19 mouse cellular contexts compared by ENCODE assay signal in the genomic region with DNA sequence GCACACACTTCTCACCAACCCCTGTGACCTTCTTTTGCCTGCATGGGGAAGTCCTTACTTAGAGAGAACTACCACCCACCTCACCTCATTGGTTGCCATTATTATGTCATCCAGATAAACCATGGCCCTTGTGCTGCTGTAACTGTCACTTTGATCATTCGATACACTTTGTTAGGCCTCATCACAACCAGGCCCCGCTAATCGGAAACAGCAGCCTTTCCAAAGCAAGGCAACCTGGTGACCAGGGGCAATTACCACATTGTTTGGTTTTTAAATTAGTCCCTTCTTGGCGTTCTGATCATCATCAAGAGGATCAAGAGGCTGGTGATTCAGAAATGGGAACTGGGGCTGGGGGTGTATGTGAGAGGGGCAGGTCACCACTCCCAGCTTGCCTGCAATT.
DNase-seq lines count a peak whose midpoint lies in the region; ATAC-seq lines count a peak whose summit lies in the region.
"Had no signal": no experiment of that assay in that cellular context is flagged by ENCODE, and none has a peak within 500 bp of the region (broad histone marks: within the 10 kb centered on the region; RNA-seq: fewer than 3 reads in every experiment).

No protein-coding gene starts in this region.

- H3K4me3 ChIP-seq in midbrain, embryonic 11.5 days (ENCODE audit: low read depth, low read length): no peak overlapping the region
- H3K4me3 ChIP-seq in midbrain, embryonic 15.5 days: no peak overlapping the region
- H3K4me3 ChIP-seq in embryonic facial prominence, embryonic 11.5 days (ENCODE audit: low read depth, low read length): no peak overlapping the region
- H3K4me3 ChIP-seq: forebrain, embryonic 15.5 days; heart, embryonic 13.5 days; hindbrain, embryonic 13.5 days had no signal

- H3K4me2 ChIP-seq in midbrain, embryonic 11.5 days: no peak overlapping the region
- H3K4me2 ChIP-seq in midbrain, embryonic 15.5 days: no peak overlapping the region
- no peak overlapping the region for H3K4me2 ChIP-seq in embryonic facial prominence, embryonic 11.5 days (ENCODE audit: low read depth, low read length)
- H3K4me2 ChIP-seq: forebrain, embryonic 15.5 days; heart, embryonic 13.5 days; hindbrain, embryonic 13.5 days had no signal

- no peak overlapping the region for H3K27ac ChIP-seq in midbrain, embryonic 11.5 days (ENCODE audit: low read depth, low read length)
- no peak overlapping the region for H3K27ac ChIP-seq in midbrain, embryonic 15.5 days
- H3K27ac ChIP-seq in embryonic facial prominence, embryonic 11.5 days (replicated peaks; ENCODE audit: low read depth, low read length): no peak overlapping the region
- H3K27ac ChIP-seq: forebrain, embryonic 15.5 days; heart, embryonic 13.5 days; hindbrain, embryonic 13.5 days; hindbrain, postnatal 0 days had no signal

- H3K27me3 ChIP-seq in midbrain, embryonic 11.5 days (ENCODE audit: control insufficient read depth, insufficient read depth, low read length): no peaks in the 10 kb centered on the region
- H3K27me3 ChIP-seq in midbrain, embryonic 15.5 days (replicated peaks): no peaks in the 10 kb centered on the region
- no peaks in the 10 kb centered on the region for H3K27me3 ChIP-seq in embryonic facial prominence, embryonic 11.5 days (ENCODE audit: control insufficient read depth, insufficient read depth, low read length)
- H3K27me3 ChIP-seq: forebrain, embryonic 15.5 days; heart, embryonic 13.5 days; hindbrain, embryonic 13.5 days had no signal

- H3K36me3 ChIP-seq in midbrain, embryonic 11.5 days (ENCODE audit: control insufficient read depth, insufficient read depth, low read length): no peaks in the 10 kb centered on the region
- no peaks in the 10 kb centered on the region for H3K36me3 ChIP-seq in midbrain, embryonic 15.5 days (replicated peaks)
- H3K36me3 ChIP-seq in embryonic facial prominence, embryonic 11.5 days (replicated peaks; ENCODE audit: control insufficient read depth, insufficient read depth, low read depth, low read length): no peaks in the 10 kb centered on the region
- H3K36me3 ChIP-seq: forebrain, embryonic 15.5 days; heart, embryonic 13.5 days; hindbrain, embryonic 13.5 days had no signal

- no peaks in the 10 kb centered on the region for H3K9me3 ChIP-seq in midbrain, embryonic 11.5 days (ENCODE audit: control insufficient read depth, low read length)
- H3K9me3 ChIP-seq in midbrain, embryonic 15.5 days: no peaks in the 10 kb centered on the region
- H3K9me3 ChIP-seq in embryonic facial prominence, embryonic 11.5 days (replicated peaks; ENCODE audit: control insufficient read depth, low read length): no peaks in the 10 kb centered on the region
- H3K9me3 ChIP-seq: forebrain, embryonic 15.5 days; hindbrain, embryonic 13.5 days had no signal

- H3K9ac ChIP-seq in midbrain, embryonic 11.5 days (ENCODE audit: low read length): no peak overlapping the region
- no peak overlapping the region for H3K9ac ChIP-seq in midbrain, embryonic 15.5 days
- no peak overlapping the region for H3K9ac ChIP-seq in embryonic facial prominence, embryonic 11.5 days (replicated peaks; ENCODE audit: low read length)
- H3K9ac ChIP-seq: forebrain, embryonic 15.5 days; heart, embryonic 13.5 days; hindbrain, embryonic 13.5 days had no signal

- 81% methylated on average over 4 of the region's 4 CpGs for WGBS in midbrain, embryonic 11.5 days
- 82% methylated on average over 4 of the region's 4 CpGs for WGBS in midbrain, embryonic 15.5 days
- WGBS in embryonic facial prominence, embryonic 11.5 days: 30% methylated on average over 4 of the region's 4 CpGs

- peak; percentile 57 for DNase-seq in midbrain, embryonic 11.5 days (ENCODE audit: low spot score, missing footprints)
- DNase-seq in embryonic facial prominence, embryonic 11.5 days (ENCODE audit: low spot score): peak; percentile 81
- DNase-seq in retina, embryonic 14.5 days (ENCODE audit: low spot score): peak; percentile 43
- DNase-seq in B cell, adult 2 months: no peak
- DNase-seq in left cerebral cortex, postnatal 4 days: no peak
- DNase-seq in layer of hippocampus, adult 11-12 months (ENCODE audit: low spot score): no peak
- DNase-seq: adrenal gland, adult 8-10 months; adrenal gland, postnatal 36 days; cerebellum, adult 11 months; cerebellum, adult 8-10 months; cerebellum, postnatal 14 days; gastrocnemius, postnatal 36 days; heart, adult 11 months; heart, postnatal 4 days had no signal

- ATAC-seq in midbrain, embryonic 11.5 days (ENCODE audit: low FRiP score): no peak
- no peak for ATAC-seq in midbrain, embryonic 15.5 days (replicated peaks)
- no peak for ATAC-seq in embryonic facial prominence, embryonic 11.5 days (replicated peaks; ENCODE audit: insufficient number of reproducible peaks, low FRiP score, low TSS enrichment, low read depth)
- ATAC-seq: forebrain, embryonic 15.5 days; hindbrain, postnatal 0 days had no signal

- H3K4me1 ChIP-seq in midbrain, embryonic 11.5 days (ENCODE audit: control insufficient read depth, insufficient read depth, low read length): no peaks in the 10 kb centered on the region
- H3K4me1 ChIP-seq in midbrain, embryonic 15.5 days: no peaks in the 10 kb centered on the region
- H3K4me1 ChIP-seq in embryonic facial prominence, embryonic 11.5 days (ENCODE audit: control insufficient read depth, insufficient read depth, low read length): no peaks in the 10 kb centered on the region
- H3K4me1 ChIP-seq: forebrain, embryonic 15.5 days; heart, embryonic 13.5 days; hindbrain, embryonic 13.5 days had no signal

- intact Hi-C loops in left cerebral cortex, postnatal 4 days (cut with DNase I): no loop called here

Comparison
In these comparisons a context has a peak if more than half of its experiments do, and no peak if none do; other contexts are left out.
1. DNase-seq: peak in midbrain, embryonic 11.5 days (single experiment), embryonic facial prominence, embryonic 11.5 days (single experiment) and retina, embryonic 14.5 days (single experiment); none in B cell, adult 2 months (0 of 2), left cerebral cortex, postnatal 4 days (single experiment) and layer of hippocampus, adult 11-12 months (single experiment).